Mouse (Mus musculus) testis, adult 2 months (tissue): Measurements from ENCODE around the gene Ttll6. TPM values are rescaled to one million over a fixed set of nuclear protein-coding genes. Genes with fewer than 3 reads are reported as not detected.
"Not testable (repeated sequence)": the region's sequence is repeated elsewhere in the genome, so short reads cannot be mapped to it uniquely, and the experiment has no call there.

ENCODE experiments used
- H3K27ac ChIP-seq: fragments of 200-500 bp; 2 replicates; pipeline ENCODE4 v1.5.1; 2012; ENCODE audit warnings: low read depth, low read length; ENCODE audit not compliant: control insufficient read depth, insufficient read depth
- H3K27me3 ChIP-seq: fragments of 200-500 bp; 2 replicates; pipeline ENCODE4 v1.6.1; 2012; ENCODE audit warnings: mild to moderate bottlenecking, low read length, moderate library complexity; ENCODE audit not compliant: control insufficient read depth, insufficient read depth
- H3K36me3 ChIP-seq: fragments of 200-500 bp; 2 replicates; pipeline ENCODE4 v1.6.1; 2012; ENCODE audit warnings: mild to moderate bottlenecking, low read length; ENCODE audit not compliant: control insufficient read depth, insufficient read depth
- H3K4me1 ChIP-seq: fragments of 200-500 bp; 2 replicates; pipeline ENCODE4 v1.6.1; 2012; ENCODE audit warnings: low read length; ENCODE audit not compliant: control insufficient read depth, insufficient read depth
- H3K4me3 ChIP-seq: fragments of 200-500 bp; 2 replicates; pipeline ENCODE4 v1.5.1; 2012; ENCODE audit warnings: low read depth, mild to moderate bottlenecking, low read length, moderate library complexity, mixed read lengths; ENCODE audit not compliant: control insufficient read depth
- CTCF ChIP-seq: fragments of 200-500 bp; IDR thresholded peaks from 2 replicates; pipeline ENCODE4 v1.5.1; 2012; ENCODE audit warnings: low read depth, mild to moderate bottlenecking, inconsistent platforms, low read length, moderate library complexity; ENCODE audit not compliant: control insufficient read depth, insufficient read depth, insufficient replicate concordance
- POLR2A ChIP-seq: fragments of 200-500 bp; IDR thresholded peaks from 2 replicates; pipeline ENCODE4 v1.6.1; 2012; ENCODE audit warnings: low read depth, mild to moderate bottlenecking, inconsistent platforms, low read length, moderate library complexity; ENCODE audit not compliant: control insufficient read depth
- polyA plus RNA-seq: library from polyadenylated mRNA; depleted of rRNA; stranded (reverse); fragments of >200 nt; gene quantifications from 2 replicates; pipeline ENCODE4 v1.2.3, GENCODE M21; 2012

The Ttll6 gene
- polyA plus RNA-seq, 1 experiment, result 90.4 TPM

DNA sequence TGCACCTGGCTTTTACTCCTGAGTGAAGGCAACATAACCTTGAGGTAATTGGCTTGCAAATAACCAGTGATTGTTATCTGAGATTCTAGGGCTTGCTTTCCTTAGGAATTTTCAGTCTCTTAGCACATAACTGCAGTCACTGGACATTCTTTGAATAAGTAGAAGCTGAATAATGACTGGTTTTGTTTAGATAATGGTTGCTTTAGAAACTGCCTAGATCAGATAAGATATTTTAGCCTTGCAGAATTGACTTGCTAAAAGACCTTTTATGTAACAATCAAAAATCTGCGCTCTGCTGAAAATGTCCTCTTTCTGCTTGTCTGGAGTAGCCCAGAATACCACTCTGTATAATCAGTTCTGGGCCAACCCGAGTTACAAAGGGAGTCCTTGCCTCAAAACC, 19.5 kb upstream of the Ttll6 start:
- Histone ChIP-seq H3K36me3 (no peaks in the 10 kb centered on the region), H3K4me1 (no peaks in the 10 kb centered on the region), H3K27ac (no peak overlapping the region), H3K27me3 (no peaks in the 10 kb centered on the region), H3K4me3 (no peak overlapping the region)
- TF ChIP-seq POLR2A (no peak), CTCF (no peak)

DNA sequence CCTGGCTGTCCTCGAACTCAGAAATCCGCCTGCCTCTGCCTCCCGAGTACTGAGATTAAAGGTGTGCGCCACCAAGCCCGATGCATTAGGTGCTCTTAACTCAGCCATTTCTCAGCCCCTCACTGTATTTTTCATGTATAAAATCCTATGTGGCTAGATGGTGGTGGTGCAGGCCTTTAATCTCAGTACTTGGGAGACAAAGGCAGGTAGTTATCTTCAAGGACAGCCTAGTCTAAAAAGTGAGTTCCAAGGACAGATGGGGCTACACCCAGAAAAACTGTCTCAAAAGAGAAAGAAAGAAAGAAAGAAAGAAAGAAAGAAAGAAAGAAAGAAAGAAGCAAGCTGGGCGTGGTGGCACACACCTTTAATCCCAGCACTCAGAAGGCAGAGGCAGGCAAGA, 18.2 kb upstream of the Ttll6 start:
- H3K27ac ChIP-seq, result no peak overlapping the region
- H3K36me3 ChIP-seq, result no peaks in the 10 kb centered on the region

DNA sequence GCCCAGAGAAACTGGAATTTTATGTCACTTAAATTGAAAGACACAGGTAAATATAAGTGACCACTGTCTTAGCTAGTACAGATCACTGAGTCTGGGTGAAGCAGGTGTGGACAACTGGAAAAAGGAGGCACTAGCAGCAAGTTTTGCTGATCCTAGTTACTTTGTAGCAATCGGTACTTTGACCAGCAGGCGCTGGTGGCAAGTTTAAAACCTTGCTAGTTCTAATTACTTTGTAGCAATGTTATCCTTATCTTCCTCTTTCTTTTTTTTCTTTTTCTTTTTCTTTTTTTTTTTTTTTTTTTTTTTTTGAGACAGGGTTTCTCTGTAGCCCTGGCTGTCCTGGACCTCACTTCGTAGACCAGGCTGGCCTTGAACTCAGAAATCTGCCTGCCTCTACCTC, 17.5 kb upstream of the Ttll6 start:
- H3K27me3 ChIP-seq, result no peaks in the 10 kb centered on the region
- no peak overlapping the region for H3K27ac ChIP-seq
- TF ChIP-seq CTCF, result no peak
- H3K4me1 ChIP-seq, result no peaks in the 10 kb centered on the region
- H3K4me3 ChIP-seq, result no peak overlapping the region
- H3K36me3 ChIP-seq, result no peaks in the 10 kb centered on the region

More for the DNA sequence above, 18.2 kb upstream of the Ttll6 start:
- Histone ChIP-seq H3K4me3 (no peak overlapping the region), H3K27me3 (no peaks in the 10 kb centered on the region), H3K4me1 (no peaks in the 10 kb centered on the region)
- TF ChIP-seq CTCF (no peak), POLR2A (no peak)

DNA sequence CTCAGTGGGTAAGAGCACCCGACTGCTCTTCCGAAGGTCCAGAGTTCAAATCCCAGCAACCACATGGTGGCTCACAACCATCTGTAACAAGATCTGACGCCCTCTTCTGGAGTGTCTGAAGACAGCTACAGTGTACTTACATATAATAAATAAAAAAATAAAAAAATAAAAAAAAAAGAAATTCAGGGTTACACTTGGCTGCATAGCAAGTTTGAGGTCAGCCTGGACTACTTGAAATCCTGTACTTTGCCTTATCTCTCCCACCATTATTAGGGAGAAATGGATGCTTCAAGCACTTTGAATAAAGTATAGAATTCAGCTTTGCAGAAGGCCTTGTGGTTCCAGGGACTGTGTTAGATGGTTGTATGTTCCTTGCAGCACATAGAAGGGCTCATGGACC, 16.7 kb upstream of the Ttll6 start:
- not testable (repeated sequence) for H3K36me3 ChIP-seq, H3K4me1 ChIP-seq, H3K27ac ChIP-seq, H3K4me3 ChIP-seq, H3K27me3 ChIP-seq

DNA sequence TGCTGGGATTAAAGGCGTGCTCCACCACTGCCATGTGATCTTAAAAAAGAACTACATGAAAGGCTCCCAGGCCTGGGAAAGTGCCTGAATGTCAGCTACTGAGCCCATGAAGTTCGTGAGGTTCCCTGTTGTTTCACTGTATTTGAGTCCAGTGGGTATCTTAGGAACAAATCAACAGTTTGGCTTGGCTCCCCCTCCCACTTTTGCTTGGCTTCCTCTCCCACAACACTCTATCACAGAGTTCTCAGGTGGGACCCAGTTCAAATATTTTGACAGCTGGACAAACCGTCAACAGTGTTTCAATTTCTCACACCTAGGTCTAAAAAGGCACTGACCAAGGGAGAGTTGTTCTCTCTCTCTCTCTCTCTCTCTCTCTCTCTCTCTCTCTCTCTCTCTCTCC, 14.2 kb upstream of the Ttll6 start:
- Histone ChIP-seq H3K4me1 (peaks cover 3% of the 10 kb centered on the region; the same call in 1 of the 2 replicates), H3K27ac (no peak overlapping the region), H3K27me3 (no peaks in the 10 kb centered on the region), H3K4me3 (no peak overlapping the region), H3K36me3 (no peaks in the 10 kb centered on the region)
- TF ChIP-seq POLR2A (no peak), CTCF (no peak)

DNA sequence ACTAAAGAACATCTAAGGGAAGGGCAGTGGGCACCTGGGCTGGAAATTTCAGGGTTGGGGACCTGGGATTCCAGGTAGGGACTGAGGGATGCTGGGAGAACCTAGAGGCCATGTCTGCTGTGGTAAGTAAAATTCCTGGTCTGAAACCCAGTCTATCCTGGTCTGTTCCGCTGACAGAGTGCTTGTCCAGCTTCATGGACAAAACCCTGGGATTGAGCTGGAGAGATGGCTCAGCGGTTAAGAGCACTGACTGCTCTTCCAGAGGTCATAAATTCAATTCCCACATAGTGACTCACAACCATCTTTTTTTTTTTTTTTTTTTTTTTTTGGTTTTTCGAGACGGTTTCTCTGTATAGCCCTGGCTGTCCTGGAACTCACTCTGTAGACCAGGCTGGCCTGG, 10.8 kb upstream of the Ttll6 start:
- H3K4me3 ChIP-seq, result peak overlapping the region; percentile 65
- not testable (repeated sequence) for H3K4me1 ChIP-seq, H3K27me3 ChIP-seq, H3K27ac ChIP-seq, H3K36me3 ChIP-seq

DNA sequence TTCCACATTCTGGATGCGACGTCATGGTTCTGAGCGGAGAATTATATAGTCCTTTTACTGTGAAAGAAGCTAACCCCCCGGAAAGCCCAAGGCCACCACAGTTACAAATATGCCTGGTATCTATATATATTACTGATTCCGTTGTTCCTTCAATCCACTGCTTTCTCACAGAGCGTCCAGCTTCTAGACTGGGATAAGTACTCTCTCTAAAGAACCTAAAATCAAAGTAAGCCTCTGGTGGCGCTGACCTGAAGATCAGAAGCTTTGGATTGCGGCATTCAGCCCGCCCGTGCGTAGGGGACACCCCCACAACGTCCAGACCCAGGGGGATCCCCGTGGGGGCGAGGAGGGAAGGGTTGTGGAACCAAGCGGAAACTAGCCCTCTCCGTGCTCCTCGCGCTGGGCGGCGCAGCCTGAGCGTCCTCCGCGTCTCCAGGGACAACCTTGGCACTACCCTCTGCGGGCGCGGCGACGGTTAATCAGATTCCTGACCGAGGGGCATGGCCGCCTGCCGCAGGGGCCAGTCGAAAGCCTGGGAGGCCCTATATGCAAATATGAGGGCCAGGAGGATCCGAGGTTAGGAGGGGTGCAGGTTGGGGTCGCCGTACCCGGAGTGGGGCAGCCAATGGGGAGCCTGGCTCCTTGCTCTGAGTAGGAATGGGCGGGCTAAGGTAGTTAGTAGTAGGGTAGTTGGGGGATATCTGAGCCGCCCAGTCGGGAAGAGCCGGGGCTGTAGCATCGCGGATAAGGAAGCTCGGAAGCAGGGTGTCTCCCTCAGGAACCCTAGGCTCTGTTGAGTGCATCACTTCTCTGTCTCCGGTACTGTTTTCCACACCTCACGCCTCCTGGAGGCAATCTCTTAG, 9.3 kb upstream of the Ttll6 start:
- Histone ChIP-seq H3K4me1 (peaks cover 3% of the 10 kb centered on the region), H3K27me3 (no peaks in the 10 kb centered on the region), H3K36me3 (no peaks in the 10 kb centered on the region), H3K27ac (peak overlapping the region; percentile 56; the same call in 1 of the 2 replicates), H3K4me3 (peak overlapping the region; percentile 69)
- TF ChIP-seq CTCF (no peak), POLR2A (peak; percentile 59; the same call in 1 of the 2 replicates)

DNA sequence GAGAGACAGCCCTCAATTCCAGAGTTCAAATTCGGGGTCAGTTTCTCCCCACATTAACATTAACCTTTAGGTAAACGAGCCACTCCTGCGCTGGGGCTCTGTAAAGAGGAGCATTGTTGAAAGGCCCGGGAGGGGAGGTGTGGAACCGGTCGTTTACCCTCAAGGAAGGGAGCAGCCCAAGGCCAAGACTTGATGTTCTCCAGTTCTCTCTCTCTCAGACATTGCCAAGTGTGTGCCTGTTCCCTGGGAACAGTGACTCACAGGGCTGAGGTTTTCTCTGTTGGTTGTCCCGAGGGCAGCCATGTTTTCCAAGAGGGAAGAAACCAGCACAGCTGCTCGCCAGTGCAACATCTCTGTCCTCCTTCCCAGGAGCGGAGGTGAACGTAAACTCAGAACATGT, 3.0 kb upstream of the Ttll6 start:
- no peaks in the 10 kb centered on the region for H3K36me3 ChIP-seq
- H3K27me3 ChIP-seq, result no peaks in the 10 kb centered on the region
- no peak for TF ChIP-seq CTCF
- TF ChIP-seq POLR2A, result no peak
- no peaks in the 10 kb centered on the region; the same call in 1 of the 2 replicates for H3K4me1 ChIP-seq
- no peak overlapping the region for H3K27ac ChIP-seq
- no peak overlapping the region for H3K4me3 ChIP-seq
